Mouse (Mus musculus) T-helper 2 cell (primary cell): Measurements from ENCODE around the gene Ndufv2.

ENCODE experiments used
- in situ Hi-C: fragments of 300-600 bp; cut with MboI, MseI; formaldehyde crosslinking; loops from one replicate; pipeline ENCODE4 v1.15.1; 2025; ENCODE audit warnings: high pct_unique_total_duplicates

The Ndufv2 gene

DNA sequence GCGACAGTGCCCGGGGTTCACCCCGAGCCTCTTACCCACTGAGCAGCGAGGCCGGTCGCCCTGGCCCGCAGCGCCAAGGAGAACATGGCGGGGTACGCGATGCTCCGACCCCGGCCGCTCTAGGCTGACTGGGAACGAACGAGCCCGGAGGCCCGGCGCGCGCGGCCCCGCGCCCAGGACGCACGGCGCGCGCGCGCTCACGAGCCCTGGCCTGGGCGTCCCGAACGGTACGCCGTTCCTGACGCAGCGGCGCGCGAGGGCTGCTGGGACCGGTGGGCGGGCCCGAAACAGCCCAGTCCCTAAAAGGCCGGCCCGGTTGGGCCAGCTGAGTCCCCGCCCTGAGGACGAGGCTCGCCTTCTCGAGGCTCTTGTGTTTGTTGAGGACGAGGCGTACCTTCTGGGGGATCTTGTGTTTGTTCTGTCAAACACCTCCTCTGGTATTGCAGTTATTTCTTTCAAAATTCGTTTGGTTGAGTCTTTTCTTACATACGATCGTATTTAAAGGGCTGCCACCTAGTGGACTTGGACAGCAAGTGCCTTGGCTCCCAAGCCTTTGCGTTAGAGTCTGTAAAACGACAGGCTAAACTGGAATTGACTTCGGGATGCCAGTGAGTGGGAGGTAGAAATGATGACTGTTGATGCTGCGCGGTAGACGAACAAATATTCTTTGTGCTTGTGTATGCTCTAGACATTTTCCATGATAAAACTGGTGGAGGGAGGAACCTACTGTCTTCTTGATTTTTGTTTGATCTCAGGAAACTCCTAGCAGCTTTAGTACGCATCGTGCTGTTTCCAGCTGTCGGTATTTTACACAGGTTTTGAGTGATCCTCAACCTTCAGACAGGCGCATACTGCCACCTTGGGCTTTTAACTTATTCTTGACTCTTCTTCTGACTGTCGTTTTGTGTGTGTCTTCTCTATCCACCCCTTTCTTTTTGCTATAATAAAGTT lies at the start of gene Ndufv2:
TSS of gene Ndufv2 (minus strand) at position 180 of the 951 bp plus-strand sequence.
- in situ Hi-C loops = loop anchor here (5.0 kb wide), 1 partner anchor 154 kb away; no protein-coding TSS in a partner anchor

DNA sequence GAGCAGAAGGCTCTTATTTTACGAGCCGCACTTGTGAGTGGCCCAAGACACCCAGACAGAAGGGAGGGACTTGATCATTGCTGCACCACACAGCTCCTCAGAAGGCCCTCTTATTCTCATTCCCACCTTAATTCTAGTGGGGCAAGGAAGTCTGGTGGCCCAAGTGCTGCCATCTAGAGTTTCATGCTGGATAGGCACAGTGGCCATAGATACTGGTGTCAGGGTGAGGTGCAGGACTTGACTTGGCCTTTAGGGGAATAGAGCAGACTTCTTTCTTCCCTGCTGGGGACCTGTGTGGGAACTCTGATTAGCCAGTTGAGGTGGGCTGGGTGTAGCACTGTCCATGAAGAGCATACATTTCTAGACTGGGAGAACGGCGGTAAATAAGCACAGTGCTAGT lies 29.9 kb upstream of the Ndufv2 start:
- in situ Hi-C loops = no loop called here

DNA sequence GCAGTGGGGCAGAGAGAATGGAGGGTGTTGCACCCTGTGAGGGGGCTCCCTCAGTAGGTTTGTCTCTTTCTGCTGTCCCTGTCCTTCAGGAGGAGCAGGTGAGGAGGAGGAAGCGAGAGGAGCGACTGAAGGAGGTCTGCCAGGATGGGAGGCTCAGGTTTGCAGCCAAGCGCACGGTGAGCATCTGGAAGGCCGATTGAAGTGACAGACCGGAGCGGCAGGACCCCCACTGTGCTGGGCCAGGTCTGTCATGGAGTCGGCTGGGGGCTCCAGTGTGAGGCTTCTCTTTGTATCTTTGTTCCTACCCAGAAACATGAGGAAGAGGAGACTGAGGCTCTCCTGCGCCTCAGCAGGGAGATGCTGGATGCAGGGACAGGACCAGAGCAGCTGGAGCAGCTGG lies 29.0 kb upstream of the Ndufv2 start:
- in situ Hi-C loops = no loop called here

DNA sequence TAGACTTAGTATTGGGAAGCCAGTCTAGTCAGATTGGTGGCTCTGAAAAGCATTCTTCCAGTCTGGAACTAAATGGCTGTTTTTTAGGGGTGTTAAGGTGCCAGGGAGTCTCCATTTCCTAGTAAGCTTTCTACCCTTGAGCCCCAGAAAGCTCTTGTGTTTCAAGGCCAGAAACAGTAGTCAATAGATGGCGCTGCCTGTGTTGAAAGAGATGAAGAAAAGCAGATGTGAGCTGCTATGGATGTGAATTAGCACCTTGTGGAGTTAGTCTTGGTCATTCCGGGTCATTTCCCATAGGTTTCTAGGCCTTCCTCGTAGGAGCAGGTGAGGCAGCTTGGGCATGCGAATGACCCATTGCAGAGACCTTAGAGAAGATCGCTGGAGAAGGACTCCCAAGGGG lies 23.9 kb upstream of the Ndufv2 start:
- in situ Hi-C loops = no loop called here

DNA sequence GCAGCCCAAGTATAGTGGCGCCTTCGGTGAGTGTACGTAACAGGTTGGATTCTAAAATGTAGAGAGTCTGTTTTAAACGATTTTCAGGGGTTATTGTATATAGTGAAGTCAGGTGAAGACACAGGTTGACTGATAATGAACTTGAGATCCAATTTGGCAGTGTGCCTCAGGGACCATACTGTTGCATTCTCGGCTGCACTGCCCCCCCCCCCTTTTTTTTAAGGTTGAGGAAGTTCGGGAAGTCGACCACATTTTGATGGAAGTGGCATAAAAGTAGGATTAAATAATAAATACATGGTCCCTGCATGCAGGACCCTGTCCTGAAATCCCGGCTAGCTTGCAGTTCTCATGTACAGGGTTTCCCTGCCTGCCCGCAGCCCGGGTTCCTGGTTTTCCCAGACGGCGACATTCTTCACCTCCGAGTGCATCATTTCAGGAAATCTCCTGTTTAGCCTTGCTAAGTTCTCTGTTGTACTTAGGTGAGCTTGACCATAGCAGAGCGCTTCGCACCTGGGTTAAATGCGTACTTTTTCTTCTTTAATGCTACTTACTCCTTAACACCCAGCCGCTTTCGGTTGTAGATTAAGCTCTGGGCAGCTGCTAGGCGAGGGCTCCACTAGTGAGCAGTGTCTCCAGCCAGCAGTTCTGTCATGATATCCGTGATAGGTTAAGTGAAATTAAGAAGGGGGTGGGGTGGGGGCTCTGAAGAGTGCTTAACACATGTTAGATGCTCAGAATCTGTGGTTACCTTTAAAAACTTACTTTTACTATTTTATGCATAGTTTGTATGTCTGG lies 22.7 kb upstream of the Ndufv2 start:
- in situ Hi-C loops = no loop called here

DNA sequence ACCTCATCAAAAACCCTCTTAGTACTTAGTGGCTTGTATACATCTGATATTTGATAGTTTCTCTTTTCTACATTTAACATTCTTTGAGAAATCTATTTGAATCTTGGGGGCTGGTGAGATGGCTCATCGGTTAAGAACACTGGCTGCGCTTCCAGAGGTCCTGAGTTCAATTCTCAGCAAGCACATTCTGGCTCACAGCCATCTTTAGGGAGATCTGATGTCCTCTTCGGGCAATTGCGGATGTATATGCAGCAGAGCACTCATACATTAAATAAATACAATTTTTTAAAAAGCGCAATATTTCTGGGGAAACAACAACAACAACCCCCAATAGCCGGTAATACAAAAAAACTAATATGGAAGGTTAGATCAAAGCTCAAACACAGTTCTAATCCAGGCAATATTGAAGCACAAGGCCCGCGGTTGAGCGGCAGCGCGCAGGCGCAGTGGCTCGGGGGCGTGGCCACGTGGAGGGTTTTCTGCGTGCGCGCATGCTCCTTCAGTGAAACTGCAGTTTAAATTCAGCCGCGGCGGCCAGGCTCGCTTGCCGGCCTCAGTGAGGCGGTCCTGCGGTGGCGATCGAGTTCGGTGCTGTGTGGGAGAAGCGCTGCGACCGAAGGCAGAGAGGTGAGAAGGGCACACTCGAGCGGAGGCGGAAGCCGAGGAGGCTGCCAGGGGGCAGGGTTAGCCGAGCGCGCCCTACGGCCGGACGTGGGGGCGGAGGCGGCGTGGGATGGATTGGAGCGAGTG lies 21.9 kb upstream of the Ndufv2 start, which contains the start of gene Ddx11:
TSS of gene Ddx11 (plus strand) at position 455 of the 750 bp plus-strand sequence.
- in situ Hi-C loops = no loop called here

DNA sequence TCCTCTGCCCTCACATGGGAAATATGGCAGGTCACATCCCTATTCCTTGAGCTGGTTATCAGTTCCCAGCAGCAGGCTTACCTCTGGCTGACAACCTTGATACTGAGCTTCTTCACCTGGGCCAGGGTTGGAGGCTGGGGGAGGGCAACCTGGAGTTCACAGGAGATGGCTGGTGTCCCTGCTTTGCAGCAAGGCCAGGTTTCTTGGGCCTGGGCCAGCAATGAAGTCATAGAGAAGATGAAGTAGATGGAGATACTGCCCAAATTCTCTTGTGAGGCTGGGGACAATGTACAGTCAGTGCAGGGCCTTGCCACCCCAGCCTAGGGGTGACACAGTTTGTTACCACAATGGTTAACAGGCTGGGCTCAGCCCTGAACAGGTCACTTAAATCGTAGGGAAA lies 19.3 kb upstream of the Ndufv2 start:
- in situ Hi-C loops = no loop called here

DNA sequence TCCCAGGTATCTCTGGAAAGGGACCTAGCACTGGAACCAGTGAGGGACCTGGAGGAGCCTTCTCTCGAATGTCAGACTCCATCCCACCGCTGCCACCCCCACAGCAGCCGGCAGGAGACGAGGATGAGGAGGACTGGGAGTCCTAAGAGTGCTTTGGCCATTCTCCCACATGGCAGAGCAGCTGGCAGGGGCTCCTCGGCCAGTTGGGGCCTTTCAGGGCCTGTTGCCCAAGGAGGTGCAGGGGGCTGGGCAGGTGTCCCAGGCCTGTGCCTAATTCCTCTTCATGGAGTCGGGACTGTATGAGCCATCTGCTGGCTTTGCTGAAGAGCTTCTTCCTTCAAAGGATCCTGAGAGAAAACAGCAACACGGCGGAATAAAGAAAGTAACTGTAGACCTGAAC lies 17.6 kb upstream of the Ndufv2 start:
- in situ Hi-C loops = loop anchor here (5.0 kb wide), 1 partner anchor 247 kb away; no protein-coding TSS in a partner anchor

DNA sequence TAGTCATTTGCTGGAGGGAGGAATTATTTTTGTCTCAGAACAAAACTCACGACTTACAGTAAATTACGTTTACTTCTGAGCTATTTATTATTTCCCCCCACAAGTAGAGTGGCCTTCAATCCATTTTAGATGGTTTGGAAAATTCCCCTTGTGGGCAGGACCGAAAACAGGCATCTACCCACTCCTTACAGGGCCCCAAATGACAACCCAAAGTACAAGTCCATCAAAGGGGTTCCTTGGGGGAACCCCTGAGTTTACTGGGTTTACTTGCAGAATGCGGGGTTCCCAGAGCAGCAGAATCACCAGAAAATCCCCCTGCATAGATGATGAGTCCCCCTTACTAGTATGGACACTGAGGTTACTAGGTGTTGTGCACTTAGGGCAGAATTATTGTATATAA lies 10.8 kb upstream of the Ndufv2 start:
- in situ Hi-C loops = no loop called here

DNA sequence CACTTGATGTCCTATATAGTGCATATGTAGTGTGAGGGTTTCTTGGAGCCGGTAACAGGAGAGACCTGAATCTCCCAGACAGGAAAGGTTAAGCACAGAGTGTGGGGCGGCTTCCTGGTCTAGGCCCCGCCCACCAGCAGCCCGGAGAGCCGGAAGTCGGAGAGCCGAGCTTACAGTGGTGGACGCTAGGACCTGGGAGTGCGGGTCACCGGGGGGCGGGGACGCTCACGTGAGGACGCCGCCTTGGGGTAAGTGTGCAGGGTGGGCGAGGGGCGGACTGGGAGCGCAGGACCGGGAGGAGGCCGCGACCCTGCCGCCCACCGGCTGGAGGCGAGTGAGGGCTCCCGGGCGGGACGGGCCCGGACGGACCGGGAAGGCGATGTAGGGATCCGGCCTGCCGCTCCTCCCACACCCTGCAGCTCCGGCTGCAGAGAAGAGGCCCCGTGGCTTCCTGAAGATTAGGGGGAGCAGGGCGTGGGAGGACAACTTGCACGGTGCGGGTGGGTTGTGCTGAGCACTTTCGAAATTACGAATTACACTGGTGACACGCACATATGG lies 10.1 kb upstream of the Ndufv2 start, which contains the start of gene Washc1:
TSS of gene Washc1 (plus strand) at position 144 of the 558 bp plus-strand sequence.
- in situ Hi-C loops = no loop called here

DNA sequence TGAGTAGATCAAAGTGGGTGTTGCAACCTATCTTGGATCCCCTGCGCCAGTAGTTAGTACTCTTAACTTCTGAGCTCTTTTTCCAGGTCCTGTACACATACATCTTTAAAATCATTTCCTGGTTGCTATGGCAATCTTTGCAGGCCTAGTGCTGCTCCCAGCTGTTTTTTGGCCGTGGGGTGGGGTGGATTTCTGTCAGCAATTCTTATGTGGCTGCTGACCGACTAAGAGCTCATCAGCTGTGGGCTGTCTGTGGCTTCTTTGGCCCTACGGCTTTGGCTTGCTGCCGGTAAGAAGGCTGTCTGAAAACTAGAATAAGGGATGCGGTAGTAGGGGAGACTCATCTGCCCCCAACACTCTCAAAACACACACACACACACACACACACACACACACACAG lies 9.4 kb upstream of the Ndufv2 start:
- in situ Hi-C loops = no loop called here

DNA sequence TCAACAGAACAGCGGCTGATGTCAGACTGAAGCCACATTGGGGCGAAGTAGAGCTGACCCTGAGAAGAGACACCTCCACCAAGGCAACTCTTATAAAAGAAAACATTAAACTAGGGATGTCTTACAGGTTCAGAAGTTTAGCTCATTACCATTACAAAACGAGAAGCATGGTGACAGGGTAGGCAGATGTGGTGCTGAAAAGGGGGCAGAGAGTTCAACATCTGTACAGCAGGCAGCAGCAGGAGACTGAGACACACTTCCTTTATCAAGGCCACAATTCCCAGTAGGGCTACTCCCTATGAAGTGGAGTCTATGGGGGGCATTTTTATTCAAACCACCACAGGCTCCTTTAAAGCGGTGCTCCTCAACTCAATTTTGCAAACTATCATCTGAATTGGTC lies 6.8 kb upstream of the Ndufv2 start:
- in situ Hi-C loops = no loop called here

DNA sequence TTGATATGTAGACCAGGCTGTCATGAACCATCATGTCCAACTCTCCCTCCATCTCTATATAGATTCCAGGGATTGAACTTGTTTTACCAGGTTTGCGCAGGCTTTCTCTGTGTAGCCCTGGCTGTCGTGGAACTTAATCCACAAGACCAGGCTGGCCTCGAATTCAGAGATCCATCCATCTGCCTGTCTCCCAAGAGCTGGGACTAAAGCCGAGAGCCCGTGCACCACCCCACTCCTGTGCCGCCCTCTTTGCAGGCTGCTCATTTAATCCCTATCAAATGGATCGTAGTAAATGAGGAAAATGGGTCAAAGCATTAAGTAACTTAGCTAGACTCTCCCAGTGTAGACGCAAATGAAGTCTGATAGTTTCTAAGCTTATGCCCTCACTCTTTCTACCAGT lies 6.1 kb upstream of the Ndufv2 start:
- in situ Hi-C loops = no loop called here

DNA sequence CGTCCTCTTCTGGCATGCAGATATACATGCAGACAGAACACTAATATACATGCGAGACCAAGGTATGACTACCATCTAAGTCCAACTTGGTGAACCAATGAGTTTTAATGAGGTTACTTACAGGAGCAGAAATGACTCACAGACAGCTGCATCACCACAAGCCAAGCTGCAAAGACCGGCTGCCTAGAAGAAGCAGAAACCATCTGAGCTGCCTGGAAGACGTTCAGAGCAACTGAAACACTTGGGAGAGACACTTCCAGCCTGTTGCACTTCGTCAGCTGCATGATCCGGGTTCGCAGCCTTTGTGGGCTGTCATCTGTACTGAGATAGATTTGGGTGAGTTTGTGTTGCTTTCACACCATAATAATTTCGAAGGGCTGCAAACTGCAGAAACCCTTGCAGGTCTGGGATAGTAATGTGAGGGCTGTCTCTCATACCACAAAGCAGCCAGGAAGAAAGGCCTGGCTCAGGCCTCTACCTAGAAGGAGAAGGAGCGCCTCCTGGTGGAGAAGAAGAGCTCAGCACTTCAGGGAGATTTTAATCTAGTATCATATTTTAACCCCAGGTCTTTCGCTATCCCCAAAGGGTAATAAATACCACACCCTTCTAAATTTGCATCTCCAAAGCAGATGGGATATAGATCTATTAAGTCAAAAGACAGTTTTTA lies 5.4 kb upstream of the Ndufv2 start:
- in situ Hi-C loops = no loop called here

DNA sequence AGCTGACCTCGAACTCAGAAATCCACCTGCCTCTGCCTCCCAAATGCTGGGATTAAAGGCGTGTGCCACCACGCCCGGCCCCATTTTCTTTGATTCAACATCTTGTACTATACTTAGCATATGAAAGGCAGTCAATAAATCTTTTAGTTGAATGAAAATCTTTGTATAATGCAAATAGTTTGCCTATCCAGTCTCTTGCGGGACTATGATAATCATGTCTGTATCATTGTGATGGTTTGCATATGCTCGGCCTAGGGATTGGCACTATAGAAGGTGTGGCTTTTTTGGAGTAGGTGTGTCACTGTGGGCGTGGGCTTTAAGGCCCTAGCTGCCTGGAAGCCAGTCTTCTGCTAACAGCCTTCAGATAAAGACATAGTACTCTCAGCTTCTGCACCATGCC lies 2.7 kb upstream of the Ndufv2 start:
- in situ Hi-C loops = loop anchor here (5.0 kb wide), 1 partner anchor 157 kb away; no protein-coding TSS in a partner anchor

DNA sequence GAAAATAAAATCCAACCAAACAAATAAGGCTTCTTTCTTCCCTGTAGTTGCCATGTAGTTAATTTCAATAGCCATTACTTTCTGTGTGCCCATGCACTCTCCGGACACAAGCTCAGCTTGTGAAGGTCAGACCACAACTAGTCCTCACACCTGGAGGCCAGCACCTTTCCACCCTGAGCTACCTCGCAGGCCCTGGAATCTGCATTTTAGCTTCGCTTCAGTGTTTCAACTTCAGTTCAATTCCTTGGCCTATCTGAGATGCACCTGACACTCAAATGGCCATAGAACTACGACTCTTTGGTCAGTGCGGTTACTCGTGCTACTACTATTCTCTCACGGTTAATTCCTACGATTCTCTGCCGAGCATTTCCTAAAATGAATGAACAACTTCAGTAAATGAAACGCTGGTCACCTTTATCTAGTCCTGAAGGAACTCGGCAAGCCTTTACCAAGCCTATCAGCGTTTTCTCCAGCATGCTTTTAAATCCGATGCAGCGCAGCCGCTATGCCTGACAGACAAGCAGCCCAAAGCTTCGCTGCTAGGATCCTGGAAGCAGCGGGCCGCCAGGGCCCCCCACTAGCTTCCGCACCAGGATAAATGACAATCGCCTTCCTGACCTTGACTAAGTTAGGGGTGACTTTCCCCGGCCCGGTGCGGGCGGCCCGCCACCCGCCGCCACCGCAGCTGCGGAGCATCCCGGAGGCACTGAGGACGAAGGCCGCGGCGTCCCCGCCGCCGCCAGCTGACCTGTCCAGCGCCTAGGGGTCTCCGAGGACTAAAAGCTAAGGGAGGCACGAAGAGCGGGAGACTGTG lies 586 bp downstream of the Ndufv2 start:
- in situ Hi-C loops = loop anchor here (5.0 kb wide), 1 partner anchor 153 kb away; no protein-coding TSS in a partner anchor

DNA sequence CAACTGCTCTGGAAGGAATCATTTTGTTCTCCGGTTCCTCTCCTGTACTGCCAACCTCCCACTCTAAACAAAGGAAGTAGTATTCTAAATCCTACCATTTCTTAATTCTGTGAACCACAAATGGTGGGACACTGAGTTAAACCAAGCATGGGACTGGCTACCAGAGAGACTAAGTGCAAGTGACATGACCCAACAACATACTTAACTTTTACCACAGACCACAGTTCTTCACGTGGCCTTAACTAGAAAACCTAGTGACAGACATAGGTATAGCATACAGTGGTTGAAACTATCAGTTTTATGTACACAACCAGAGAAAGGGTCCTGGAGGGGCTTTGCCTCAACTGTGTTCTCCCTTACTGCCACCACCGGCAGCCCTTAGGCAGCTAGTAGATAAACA lies 8.7 kb downstream of the Ndufv2 start:
- in situ Hi-C loops = no loop called here

DNA sequence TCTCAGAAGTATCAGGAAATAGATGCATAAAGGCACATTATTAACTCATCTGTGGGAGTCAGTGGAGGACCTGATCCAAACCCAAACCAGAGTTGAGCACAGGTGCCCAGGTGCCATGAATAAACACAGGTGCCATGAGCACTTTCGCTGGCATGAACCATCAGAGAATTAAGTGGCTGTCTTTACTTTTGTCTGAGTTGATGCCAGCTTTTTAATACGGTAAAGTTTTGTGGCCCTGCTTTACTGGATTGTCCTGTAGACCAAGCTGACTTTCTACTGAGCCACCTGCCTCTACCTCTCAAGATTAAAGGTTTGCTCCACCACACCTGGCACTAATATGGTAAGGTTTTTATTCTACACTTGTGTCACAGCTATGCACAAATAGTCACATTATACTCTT lies 9.3 kb downstream of the Ndufv2 start:
- in situ Hi-C loops = no loop called here

DNA sequence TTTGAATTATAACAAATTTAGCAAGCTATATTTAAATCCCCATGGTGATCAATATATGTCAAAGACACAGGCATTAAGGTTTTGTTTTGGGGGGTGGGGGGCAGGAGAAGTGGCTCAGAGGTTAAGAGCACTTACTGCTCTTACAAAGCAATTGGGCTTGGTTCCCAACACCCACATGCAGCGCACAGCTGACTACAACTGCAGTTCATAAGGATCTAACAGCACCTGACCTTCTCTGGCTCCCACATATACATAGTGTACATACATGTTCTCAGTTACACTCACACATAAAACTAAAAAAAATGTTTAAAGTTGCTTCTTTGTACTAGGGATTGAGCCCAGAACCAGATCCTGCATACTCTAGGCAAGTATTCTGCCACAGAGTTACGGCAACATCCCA lies 10.0 kb downstream of the Ndufv2 start:
- in situ Hi-C loops = no loop called here

DNA sequence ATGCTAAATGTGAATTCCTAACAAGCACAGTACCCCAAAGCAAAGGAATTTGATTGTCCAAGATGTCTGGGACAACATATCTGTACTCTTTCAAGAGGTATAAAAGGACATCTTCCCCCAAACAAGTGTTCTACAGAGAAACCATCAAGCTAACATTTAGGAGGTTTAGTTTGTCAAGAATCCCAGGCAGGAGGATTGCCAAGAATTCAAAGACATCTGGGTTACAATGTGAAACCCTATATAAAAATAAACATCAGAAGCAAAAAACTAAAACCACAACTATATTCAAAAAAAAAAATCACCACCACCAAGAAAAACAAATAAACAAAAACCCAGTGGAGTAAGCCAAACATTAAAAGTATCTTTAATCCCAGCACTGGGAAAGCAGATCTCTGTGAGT lies 11.1 kb downstream of the Ndufv2 start:
- in situ Hi-C loops = no loop called here
